Mouse (Mus musculus) embryonic facial prominence, embryonic 13.5 days (tissue): ENCODE results near the gene Tmsb15b2. TPM values are rescaled to one million over a fixed set of nuclear protein-coding genes. Genes with fewer than 3 reads are reported as not detected.
"Not testable (repeated sequence)": the region's sequence is repeated elsewhere in the genome, so short reads cannot be mapped to it uniquely, and the experiment has no call there.

ENCODE experiments used
- ATAC-seq: fragments of 200-750 bp; cut with Nextera tagmentation; 2 replicates; pipeline ENCODE4 v1.8.0; 2017; ENCODE audit warnings: low read depth; ENCODE audit not compliant: insufficient number of reproducible peaks, insufficient read depth, low FRiP score, low TSS enrichment
- H3K27ac ChIP-seq: fragments of 300-500 bp; sonication (generic); 2 replicates; pipeline ENCODE4 v1.5.1; 2015; ENCODE audit warnings: moderate library complexity, mild to moderate bottlenecking, inconsistent platforms
- H3K27me3 ChIP-seq: fragments of 300-500 bp; sonication (generic); 2 replicates; pipeline ENCODE4 v1.6.1; 2015; ENCODE audit warnings: mild to moderate bottlenecking, inconsistent platforms
- H3K36me3 ChIP-seq: fragments of 300-500 bp; sonication (generic); 2 replicates; pipeline ENCODE4 v1.6.1; 2015; ENCODE audit warnings: mild to moderate bottlenecking, inconsistent platforms
- H3K4me1 ChIP-seq: fragments of 300-500 bp; sonication (generic); 2 replicates; pipeline ENCODE4 v1.6.1; 2015; ENCODE audit warnings: inconsistent platforms
- H3K4me2 ChIP-seq: fragments of 300-500 bp; sonication (generic); 2 replicates; pipeline ENCODE4 v1.6.1; 2015; ENCODE audit warnings: moderate library complexity, mild to moderate bottlenecking, inconsistent platforms
- H3K4me3 ChIP-seq: fragments of 300-500 bp; sonication (generic); 2 replicates; pipeline ENCODE4 v1.5.1; 2015; ENCODE audit warnings: mild to moderate bottlenecking, inconsistent platforms
- H3K9ac ChIP-seq: fragments of 300-500 bp; sonication (generic); 2 replicates; pipeline ENCODE4 v1.6.1; 2015; ENCODE audit warnings: mild to moderate bottlenecking, inconsistent platforms
- H3K9me3 ChIP-seq: fragments of 300-500 bp; sonication (generic); 2 replicates; pipeline ENCODE4 v1.6.1; 2016; ENCODE audit warnings: inconsistent platforms
- WGBS: fragments of 180-500 bp; shearing (Covaris S2); methylation state at CpG from one replicate; pipeline ENCODE4 v1.1.7; 2015; ENCODE audit warnings: mixed read lengths; 5-methylcytosine and 5-hydroxymethylcytosine counted together
- polyA plus RNA-seq: library from polyadenylated mRNA; unstranded; fragments of >200 nt; fragmentation: Nextera tagmentation; extraction: Ambion mirVana; gene quantifications from 2 replicates; pipeline ENCODE4 v1.2.1, GENCODE M21; 2015

Gene Tmsb15b2
- 101 and 117 TPM in 2 replicates for polyA plus RNA-seq

DNA sequence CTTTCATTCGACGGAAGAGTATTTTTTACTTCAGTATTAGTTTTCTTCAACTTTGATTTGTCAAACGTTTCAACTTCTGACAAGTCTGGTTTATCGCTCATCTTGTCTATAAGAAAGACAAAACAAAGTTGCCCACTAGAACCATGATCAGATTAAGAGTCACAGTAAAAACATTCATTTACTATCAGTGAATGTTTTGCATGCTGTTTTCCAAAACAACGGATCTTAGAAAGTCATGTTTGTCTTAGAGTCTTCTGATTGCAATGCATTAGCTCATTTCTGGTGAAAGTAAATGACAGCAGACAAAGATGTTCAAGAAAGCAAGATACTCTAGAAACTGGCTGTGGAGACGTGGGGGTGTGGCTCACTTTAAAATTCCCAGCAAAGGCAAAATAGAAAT lies at the start of gene Tmsb15b2:
TSS of gene Tmsb15b2 (minus strand) at position 101 of the 400 bp plus-strand sequence.
- peak within 1 kb of the TSS; percentile 65 for H3K9ac ChIP-seq
- H3K4me1 ChIP-seq, H3K27ac ChIP-seq, H3K9me3 ChIP-seq, H3K27me3 ChIP-seq, H3K36me3 ChIP-seq, ATAC-seq: not testable (repeated sequence)
- H3K4me2 ChIP-seq: peak within 1 kb of the TSS; percentile 57
- 81% methylated on average over 6 of the region's 6 CpGs for WGBS
- H3K4me3 ChIP-seq: peak within 1 kb of the TSS; percentile 52

DNA sequence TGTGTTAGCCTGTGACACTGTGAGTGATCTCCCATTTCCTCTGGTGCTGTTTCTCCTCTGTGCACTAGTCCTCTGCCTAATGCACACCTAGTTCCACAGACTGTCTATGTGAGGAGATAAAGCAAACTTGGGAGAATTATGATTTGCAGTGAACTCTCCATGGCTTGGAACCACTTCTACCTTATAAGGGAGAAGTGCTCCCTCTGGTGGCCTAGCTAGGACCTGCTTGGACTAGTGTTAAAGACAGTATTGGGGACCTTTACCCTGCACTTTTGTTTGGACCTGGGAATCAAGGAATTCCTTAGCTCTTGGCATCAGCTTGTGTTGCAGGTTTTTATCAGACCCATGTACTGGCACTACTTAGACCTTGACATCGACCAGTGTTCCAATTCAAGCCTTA lies 44.0 kb upstream of the Tmsb15b2 start:
- ATAC-seq: no peak
- no peaks in the 10 kb centered on the region for H3K36me3 ChIP-seq

DNA sequence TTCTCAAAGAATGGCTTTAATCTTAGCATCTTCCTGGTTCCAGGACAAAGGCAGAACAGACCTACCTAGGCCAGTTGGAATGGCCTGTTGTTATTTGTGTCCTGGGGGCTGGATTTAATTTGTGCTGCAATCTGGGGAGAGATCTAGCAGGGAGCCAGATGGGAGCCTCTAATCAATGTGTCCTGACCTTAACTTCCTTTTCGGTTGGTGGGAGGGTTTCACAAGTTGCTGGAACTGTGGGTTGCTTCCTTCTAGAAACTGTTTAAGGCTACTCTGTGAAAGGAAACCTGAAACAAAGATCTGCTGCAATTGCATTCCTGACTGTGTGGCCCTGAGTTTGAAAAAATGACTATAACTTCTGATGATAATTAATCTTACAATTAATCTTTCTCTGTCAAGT lies 42.4 kb upstream of the Tmsb15b2 start:
- H3K9ac ChIP-seq: no peak overlapping the region
- H3K4me1 ChIP-seq: no peaks in the 10 kb centered on the region
- WGBS: 30% methylated on average over 1 of the region's 1 CpGs
- no peaks in the 10 kb centered on the region for H3K27me3 ChIP-seq
- no peak overlapping the region for H3K4me3 ChIP-seq
- ATAC-seq: no peak
- no peak overlapping the region for H3K4me2 ChIP-seq
- no peaks in the 10 kb centered on the region for H3K36me3 ChIP-seq
- no peaks in the 10 kb centered on the region for H3K9me3 ChIP-seq
- no peak overlapping the region for H3K27ac ChIP-seq

More for the DNA sequence above, 44.0 kb upstream of the Tmsb15b2 start:
- H3K4me2 ChIP-seq: no peak overlapping the region
- no peaks in the 10 kb centered on the region for H3K4me1 ChIP-seq
- H3K9ac ChIP-seq: no peak overlapping the region
- H3K27ac ChIP-seq: no peak overlapping the region
- H3K27me3 ChIP-seq: no peaks in the 10 kb centered on the region
- 27% methylated on average over 1 of the region's 1 CpGs for WGBS
- no peaks in the 10 kb centered on the region for H3K9me3 ChIP-seq
- no peak overlapping the region for H3K4me3 ChIP-seq

DNA sequence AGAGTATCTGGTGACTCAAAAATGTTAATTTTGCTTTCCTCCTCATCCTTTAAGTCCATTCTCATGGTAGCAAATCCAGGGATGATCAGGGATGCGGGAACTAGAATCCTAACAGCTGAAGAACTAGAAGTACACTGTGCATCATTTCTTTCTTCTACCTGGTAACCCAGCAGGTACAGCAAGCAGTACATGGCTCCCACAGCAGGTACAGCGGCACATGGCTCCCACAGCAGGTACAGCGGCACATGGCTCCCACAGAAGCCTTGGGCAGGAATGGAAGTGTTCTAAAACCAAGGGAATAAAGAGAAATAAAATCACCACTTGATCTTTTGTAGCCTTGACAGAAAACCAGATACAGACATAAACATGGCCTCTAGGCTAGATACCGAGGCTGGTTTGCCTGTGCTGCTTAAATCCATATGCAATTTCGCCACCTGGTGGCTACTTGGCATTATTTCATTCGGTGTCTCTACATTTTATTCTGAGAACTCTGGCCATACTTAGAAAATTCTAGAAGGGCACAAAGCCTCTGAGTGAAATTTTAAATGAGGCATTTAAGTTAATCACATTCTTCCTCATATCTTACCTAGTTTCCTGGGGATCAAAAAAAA lies 39.9 kb upstream of the Tmsb15b2 start:
- no peaks in the 10 kb centered on the region for H3K27me3 ChIP-seq
- no peak for ATAC-seq
- H3K4me1 ChIP-seq: no peaks in the 10 kb centered on the region
- WGBS: 56% methylated on average over 6 of the region's 6 CpGs
- no peak overlapping the region for H3K4me3 ChIP-seq
- H3K27ac ChIP-seq: no peak overlapping the region
- no peaks in the 10 kb centered on the region for H3K36me3 ChIP-seq
- H3K9ac ChIP-seq: no peak overlapping the region
- H3K4me2 ChIP-seq: no peak overlapping the region
- no peaks in the 10 kb centered on the region for H3K9me3 ChIP-seq

DNA sequence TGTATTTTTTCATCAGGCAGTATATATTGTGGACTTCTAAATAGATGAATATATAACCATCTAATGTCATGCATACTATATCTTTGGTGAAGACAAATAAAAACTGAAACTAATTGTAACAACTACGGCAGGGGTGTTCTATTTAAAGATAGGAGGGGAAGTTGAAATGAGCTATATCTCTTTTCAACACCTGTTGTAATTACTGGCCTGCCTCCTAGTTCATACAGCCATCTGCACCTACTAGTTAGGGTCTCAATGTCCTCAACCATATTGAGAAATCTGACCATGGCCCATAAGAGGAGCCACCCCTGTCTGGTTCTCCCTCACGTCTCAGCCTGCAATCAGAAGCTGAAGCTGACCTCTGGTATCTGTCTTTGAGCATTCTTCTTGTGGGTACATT lies 21.0 kb upstream of the Tmsb15b2 start:
- Histone ChIP-seq H3K4me1 (no peaks in the 10 kb centered on the region), H3K27ac (no peak overlapping the region), H3K4me2 (no peak overlapping the region), H3K4me3 (no peak overlapping the region), H3K9me3 (no peaks in the 10 kb centered on the region), H3K36me3 (no peaks in the 10 kb centered on the region), H3K27me3 (peaks cover 36% of the 10 kb centered on the region), H3K9ac (no peak overlapping the region)
- 85% methylated on average over 2 of the region's 2 CpGs for WGBS
- no peak for ATAC-seq

DNA sequence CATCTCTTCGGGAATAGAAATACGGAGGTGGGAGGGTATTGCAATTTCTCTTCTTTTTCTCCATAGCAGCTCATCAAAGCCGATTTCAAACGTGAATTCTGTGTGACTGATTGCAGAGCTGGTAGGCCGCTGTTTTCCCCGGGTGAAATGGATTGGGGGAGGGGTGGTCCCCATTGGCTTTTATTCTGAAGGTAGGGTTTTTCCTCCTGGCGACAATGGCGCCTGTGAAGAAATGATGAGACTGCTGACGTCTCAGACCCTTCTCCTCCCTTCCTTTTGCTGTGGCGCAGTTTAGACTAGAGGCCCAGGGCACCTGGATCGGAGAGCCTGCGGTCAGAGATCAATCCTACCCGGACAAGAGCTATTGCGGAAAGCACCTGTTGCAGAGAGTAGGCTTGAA lies 18.3 kb upstream of the Tmsb15b2 start:
- Histone ChIP-seq H3K9me3 (no peaks in the 10 kb centered on the region), H3K27ac (no peak overlapping the region), H3K4me1 (no peaks in the 10 kb centered on the region), H3K9ac (peak overlapping the region; percentile 64), H3K36me3 (no peaks in the 10 kb centered on the region), H3K27me3 (peaks cover 41% of the 10 kb centered on the region), H3K4me2 (peak overlapping the region; percentile 62), H3K4me3 (peak overlapping the region; percentile 48)
- ATAC-seq: no peak
- WGBS: 34% methylated on average over 14 of the region's 14 CpGs

DNA sequence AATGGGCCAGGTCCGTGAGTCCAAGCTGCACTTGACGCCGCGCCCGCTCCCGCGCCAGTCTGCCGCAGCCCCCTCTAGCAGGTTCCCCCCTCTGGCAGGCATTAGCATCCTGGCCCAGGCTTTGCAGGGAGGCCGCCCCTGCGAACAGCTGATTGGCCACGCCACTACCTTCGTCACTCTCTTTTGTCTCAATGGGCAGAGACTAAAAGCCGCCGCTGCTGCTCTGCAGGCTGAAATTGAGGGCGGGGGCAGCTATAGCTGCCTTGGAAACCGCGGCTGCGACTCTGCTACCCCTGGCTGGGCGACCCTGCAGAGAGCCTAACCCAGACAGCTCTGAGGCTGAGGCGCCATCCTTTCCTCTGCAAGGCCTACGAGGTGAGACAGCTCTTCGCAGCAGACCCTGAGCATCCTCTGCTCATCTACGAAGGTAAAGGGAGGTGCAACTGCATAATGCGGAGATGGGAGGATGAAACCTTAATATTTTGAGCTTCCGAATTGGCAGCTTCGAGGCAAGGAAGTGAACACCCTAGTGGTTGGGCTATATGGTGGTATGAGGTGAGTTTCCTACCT lies 17.8 kb upstream of the Tmsb15b2 start, which contains the start of gene Zcchc18:
TSS of gene Zcchc18 (plus strand) at position 178 of the 570 bp plus-strand sequence.
- no peaks in the 10 kb centered on the region for H3K36me3 ChIP-seq
- H3K27ac ChIP-seq: no peak within 1 kb of the TSS
- no peaks in the 10 kb centered on the region for H3K4me1 ChIP-seq
- peak within 1 kb of the TSS; percentile 48 for H3K4me3 ChIP-seq
- H3K27me3 ChIP-seq: peaks cover 41% of the 10 kb centered on the region
- peak; percentile 90 for ATAC-seq
- WGBS: 24% methylated on average over 26 of the region's 26 CpGs
- peak within 1 kb of the TSS; percentile 64 for H3K9ac ChIP-seq
- H3K9me3 ChIP-seq: no peaks in the 10 kb centered on the region
- H3K4me2 ChIP-seq: peak within 1 kb of the TSS; percentile 62

DNA sequence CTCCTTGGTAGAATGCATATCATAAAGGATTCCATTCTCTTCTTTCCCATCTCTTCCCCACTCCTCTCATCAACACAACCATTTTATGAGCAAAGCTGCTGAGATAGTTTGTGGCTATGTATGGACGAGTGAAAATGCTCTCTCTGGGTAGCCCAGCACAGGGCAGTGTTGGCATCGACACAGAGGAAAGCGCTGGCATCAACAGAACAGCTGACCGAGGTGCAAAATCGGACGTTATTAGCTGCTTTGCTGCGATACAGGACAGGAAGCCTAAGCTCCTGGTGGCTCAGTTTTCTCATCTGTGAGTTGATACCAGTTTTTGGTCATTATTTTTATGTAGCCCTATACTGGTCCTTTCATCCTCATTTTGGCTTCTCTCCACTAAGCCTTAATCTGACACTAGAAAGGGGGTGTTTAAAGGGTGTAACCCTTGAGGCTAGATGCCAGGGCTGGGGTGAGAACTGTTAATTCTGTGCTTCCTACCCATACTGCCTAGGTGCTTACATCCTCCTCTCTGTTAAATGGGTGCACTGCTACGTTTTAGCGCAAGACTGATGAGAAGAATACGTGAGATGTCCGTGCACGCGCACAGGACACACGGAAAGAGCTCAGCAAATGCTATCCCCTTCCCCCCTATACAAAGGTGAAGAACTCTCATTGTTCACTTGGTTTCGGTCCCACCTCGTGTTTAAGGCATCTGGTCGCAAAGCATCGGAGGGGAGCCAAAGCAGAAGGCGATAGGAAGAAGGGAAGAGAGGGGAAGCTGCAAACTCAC lies 17.1 kb upstream of the Tmsb15b2 start:
- Histone ChIP-seq H3K36me3 (no peaks in the 10 kb centered on the region), H3K4me3 (peak overlapping the region; percentile 48), H3K27me3 (peaks cover 39% of the 10 kb centered on the region), H3K27ac (no peak overlapping the region), H3K9me3 (no peaks in the 10 kb centered on the region), H3K9ac (peak overlapping the region; percentile 64), H3K4me1 (no peaks in the 10 kb centered on the region), H3K4me2 (peak overlapping the region; percentile 62)
- ATAC-seq: no peak
- WGBS: 25% methylated on average over 19 of the region's 19 CpGs

DNA sequence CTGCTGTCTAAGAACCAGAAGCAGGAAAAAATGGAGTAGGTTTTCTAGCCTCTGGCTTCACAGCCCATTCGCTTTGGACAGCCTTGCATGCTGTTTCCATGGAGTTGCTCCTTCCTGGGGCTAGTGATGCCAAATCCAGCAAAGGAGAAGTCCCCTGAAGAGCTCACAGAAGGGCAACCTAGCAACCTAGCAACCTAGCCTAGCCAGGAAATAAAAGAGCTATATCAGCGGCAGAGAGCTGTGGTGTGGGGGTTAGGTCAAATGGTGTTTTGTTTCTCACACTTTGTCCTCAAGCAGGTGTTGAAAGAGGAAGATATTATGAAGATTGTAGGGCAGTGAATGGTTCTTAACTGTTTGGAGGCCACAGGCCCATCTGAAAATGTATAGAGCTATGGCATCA lies 16.0 kb upstream of the Tmsb15b2 start:
- 64% methylated on average over 2 of the region's 2 CpGs for WGBS
- peaks cover 37% of the 10 kb centered on the region for H3K27me3 ChIP-seq
- H3K4me3 ChIP-seq: no peak overlapping the region
- no peaks in the 10 kb centered on the region for H3K36me3 ChIP-seq
- no peak overlapping the region for H3K9ac ChIP-seq
- no peak overlapping the region for H3K4me2 ChIP-seq
- no peaks in the 10 kb centered on the region for H3K4me1 ChIP-seq
- ATAC-seq: no peak
- no peaks in the 10 kb centered on the region for H3K9me3 ChIP-seq
- H3K27ac ChIP-seq: no peak overlapping the region

DNA sequence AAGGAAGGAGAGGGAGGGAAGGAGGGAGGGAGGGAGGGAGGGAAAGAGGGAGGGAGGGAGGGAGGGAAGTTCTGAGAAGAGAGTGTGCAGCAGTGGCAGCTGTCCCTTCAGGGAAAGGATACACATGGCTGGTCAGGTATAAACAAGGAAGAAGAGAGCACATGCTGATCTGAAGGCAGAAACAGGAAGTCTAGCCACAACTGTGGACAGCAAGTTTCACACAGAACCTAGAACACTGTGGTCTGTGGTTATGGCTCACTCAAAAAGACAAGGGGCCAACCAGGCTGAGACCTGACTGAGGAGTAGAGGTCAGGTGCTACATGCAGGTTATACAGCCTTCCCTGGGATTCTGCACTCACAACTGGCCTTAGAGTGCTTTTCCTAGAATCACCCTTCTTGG lies 10.7 kb upstream of the Tmsb15b2 start:
- Histone ChIP-seq H3K4me3 (no peak overlapping the region), H3K4me2 (no peak overlapping the region), H3K36me3 (no peaks in the 10 kb centered on the region), H3K4me1 (no peaks in the 10 kb centered on the region), H3K27ac (no peak overlapping the region), H3K9ac (no peak overlapping the region), H3K27me3 (peaks cover 3% of the 10 kb centered on the region; the same call in 1 of the 2 replicates), H3K9me3 (no peaks in the 10 kb centered on the region)
- ATAC-seq: no peak

DNA sequence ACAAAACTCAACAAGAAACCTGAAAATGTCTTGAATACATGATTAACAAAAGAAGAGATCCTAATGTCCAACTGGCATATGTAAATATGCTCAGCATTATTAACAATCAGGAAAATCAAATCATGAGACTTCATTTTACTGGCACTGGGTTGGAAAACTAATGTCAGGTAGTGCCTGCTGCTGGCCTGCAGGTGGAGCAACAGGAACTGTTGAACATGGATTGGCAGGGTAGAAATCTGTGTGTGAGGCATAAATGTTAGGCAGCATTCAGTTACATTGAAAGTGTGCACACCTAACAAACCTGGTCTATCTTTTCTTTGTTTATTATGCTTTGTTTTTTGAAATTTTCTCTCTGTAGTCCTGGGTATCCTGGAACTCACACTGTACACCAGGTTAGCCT lies 3.3 kb upstream of the Tmsb15b2 start:
- no peaks in the 10 kb centered on the region for H3K4me1 ChIP-seq
- H3K9ac ChIP-seq: no peak overlapping the region
- no peaks in the 10 kb centered on the region for H3K36me3 ChIP-seq
- H3K27me3 ChIP-seq: no peaks in the 10 kb centered on the region; the same call in 1 of the 2 replicates
- H3K9me3 ChIP-seq: no peaks in the 10 kb centered on the region
- H3K4me3 ChIP-seq: no peak overlapping the region
- H3K4me2 ChIP-seq: no peak overlapping the region
- no peak for ATAC-seq
- H3K27ac ChIP-seq: no peak overlapping the region
